Mouse (Mus musculus) testis, adult 2 months (tissue): ENCODE measurements at regions not wholly inside any gene's neighbourhood (a gene's known extent, or its start where the extent isn't known, plus 50 kb on each side); places are given as distances from the start of the nearest gene placed in this dataset.

Experiments
- H3K27ac ChIP-seq: fragments of 200-500 bp; 2 replicates; pipeline ENCODE4 v1.5.1; 2012; ENCODE audit warnings: low read depth, low read length; ENCODE audit not compliant: control insufficient read depth, insufficient read depth
- H3K27me3 ChIP-seq: fragments of 200-500 bp; 2 replicates; pipeline ENCODE4 v1.6.1; 2012; ENCODE audit warnings: mild to moderate bottlenecking, low read length, moderate library complexity; ENCODE audit not compliant: control insufficient read depth, insufficient read depth
- H3K36me3 ChIP-seq: fragments of 200-500 bp; 2 replicates; pipeline ENCODE4 v1.6.1; 2012; ENCODE audit warnings: mild to moderate bottlenecking, low read length; ENCODE audit not compliant: control insufficient read depth, insufficient read depth
- H3K4me1 ChIP-seq: fragments of 200-500 bp; 2 replicates; pipeline ENCODE4 v1.6.1; 2012; ENCODE audit warnings: low read length; ENCODE audit not compliant: control insufficient read depth, insufficient read depth
- H3K4me3 ChIP-seq: fragments of 200-500 bp; 2 replicates; pipeline ENCODE4 v1.5.1; 2012; ENCODE audit warnings: low read depth, mild to moderate bottlenecking, low read length, moderate library complexity, mixed read lengths; ENCODE audit not compliant: control insufficient read depth
- CTCF ChIP-seq: fragments of 200-500 bp; IDR thresholded peaks from 2 replicates; pipeline ENCODE4 v1.5.1; 2012; ENCODE audit warnings: low read depth, mild to moderate bottlenecking, inconsistent platforms, low read length, moderate library complexity; ENCODE audit not compliant: control insufficient read depth, insufficient read depth, insufficient replicate concordance
- POLR2A ChIP-seq: fragments of 200-500 bp; IDR thresholded peaks from 2 replicates; pipeline ENCODE4 v1.6.1; 2012; ENCODE audit warnings: low read depth, mild to moderate bottlenecking, inconsistent platforms, low read length, moderate library complexity; ENCODE audit not compliant: control insufficient read depth

GRCm38 (mm10) chr7:116857744-116858143 lies 353.6 kb downstream of the Nucb2 start:
- no peaks in the 10 kb centered on the region for H3K27me3 ChIP-seq
- no peak overlapping the region for H3K4me3 ChIP-seq
- TF ChIP-seq POLR2A (no peak), CTCF (no peak)
- no peak overlapping the region for H3K27ac ChIP-seq
- no peaks in the 10 kb centered on the region for H3K4me1 ChIP-seq
- H3K36me3 ChIP-seq, result no peaks in the 10 kb centered on the region

GRCm38 (mm10) chr7:116882268-116882964 lies 378.2 kb downstream of the Nucb2 start:
- Histone ChIP-seq H3K4me1 (no peaks in the 10 kb centered on the region), H3K27ac (no peak overlapping the region), H3K36me3 (no peaks in the 10 kb centered on the region)

GRCm38 (mm10) chr7:116893846-116894245 lies 389.7 kb downstream of the Nucb2 start:
- H3K4me3 ChIP-seq, result no peak overlapping the region
- no peaks in the 10 kb centered on the region for H3K36me3 ChIP-seq
- no peaks in the 10 kb centered on the region for H3K27me3 ChIP-seq
- H3K4me1 ChIP-seq, result no peaks in the 10 kb centered on the region
- TF ChIP-seq POLR2A (no peak), CTCF (no peak)
- no peak overlapping the region for H3K27ac ChIP-seq

More at GRCm38 (mm10) chr7:116882268-116882964, 378.2 kb downstream of the Nucb2 start:
- Histone ChIP-seq H3K27me3 (no peaks in the 10 kb centered on the region), H3K4me3 (no peak overlapping the region)
- TF ChIP-seq POLR2A (no peak), CTCF (no peak)

- no peaks in the 10 kb centered on the region for H3K4me1 ChIP-seq
- no peaks in the 10 kb centered on the region for H3K36me3 ChIP-seq
- TF ChIP-seq CTCF, result no peak
- TF ChIP-seq POLR2A, result no peak
- no peak overlapping the region for H3K27ac ChIP-seq
- no peak overlapping the region for H3K4me3 ChIP-seq
- no peaks in the 10 kb centered on the region for H3K27me3 ChIP-seq
These were observed 411.6 kb downstream of the Nucb2 start for GRCm38 (mm10) chr7:116915797-116916196.

- Histone ChIP-seq H3K4me1 (no peaks in the 10 kb centered on the region), H3K27me3 (no peaks in the 10 kb centered on the region), H3K4me3 (no peak overlapping the region), H3K36me3 (no peaks in the 10 kb centered on the region), H3K27ac (no peak overlapping the region)
- TF ChIP-seq POLR2A, result no peak
- no peak for TF ChIP-seq CTCF
These were observed 413.9 kb downstream of the Nucb2 start for GRCm38 (mm10) chr7:116917921-116918670.

GRCm38 (mm10) chr7:116946448-116946847 lies 434.3 kb upstream of the Xylt1 start:
- no peak overlapping the region for H3K4me3 ChIP-seq
- H3K27me3 ChIP-seq, result no peaks in the 10 kb centered on the region
- H3K27ac ChIP-seq, result no peak overlapping the region
- H3K4me1 ChIP-seq, result no peaks in the 10 kb centered on the region
- no peaks in the 10 kb centered on the region for H3K36me3 ChIP-seq
- TF ChIP-seq CTCF, result no peak
- TF ChIP-seq POLR2A, result no peak

- Histone ChIP-seq H3K27ac (no peak overlapping the region), H3K27me3 (no peaks in the 10 kb centered on the region), H3K4me1 (no peaks in the 10 kb centered on the region), H3K36me3 (no peaks in the 10 kb centered on the region), H3K4me3 (no peak overlapping the region)
- TF ChIP-seq POLR2A, result no peak
- TF ChIP-seq CTCF, result no peak
These were observed 421.4 kb upstream of the Xylt1 start for GRCm38 (mm10) chr7:116959196-116959895.
